Mouse (Mus musculus): ENCODE results near the gene Rfx6. TPM values are rescaled to one million over a fixed set of nuclear protein-coding genes. Genes with fewer than 3 reads are reported as not detected.

The Rfx6 gene
- polyA plus RNA-seq (2012; ENCODE audit: low replicate concordance) = not detected in 2 replicates

DNA sequence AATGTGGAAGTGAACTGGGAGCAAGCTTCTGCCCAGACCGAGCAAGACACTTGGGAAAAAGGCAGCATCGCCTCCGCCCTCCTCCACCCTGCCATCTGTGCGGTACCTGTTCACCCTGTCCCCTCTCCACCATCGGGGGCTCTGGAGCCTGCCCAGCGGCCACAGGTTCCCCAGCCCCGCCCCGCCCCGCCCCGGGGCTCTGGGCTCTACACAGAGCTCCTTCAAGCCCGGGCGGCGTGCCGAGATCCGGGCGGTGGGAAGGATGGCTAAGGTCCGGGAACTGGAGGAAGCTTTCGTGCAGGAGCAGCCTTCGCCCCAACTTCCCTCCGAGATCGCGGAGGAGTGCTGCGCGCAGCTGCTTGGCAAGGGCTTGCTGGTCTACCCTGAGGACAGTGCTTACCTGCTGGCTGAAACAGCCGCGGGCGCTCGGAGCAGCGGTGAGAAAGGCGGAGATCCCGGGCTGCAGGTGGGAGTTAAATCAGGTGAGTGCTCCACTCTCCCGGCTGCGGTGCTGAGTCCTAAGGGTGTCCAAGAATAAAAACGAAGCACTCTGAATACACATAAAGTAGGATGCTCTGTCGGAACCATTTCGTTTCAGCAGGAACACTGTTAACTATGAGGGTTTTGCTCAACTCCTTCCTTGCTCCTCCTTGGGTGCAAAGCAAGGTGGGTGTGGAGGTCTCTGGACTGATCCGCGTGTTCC, at the start of gene Rfx6:
Gene Rfx6, plus strand, starts transcription at position 209 of the 703 bp plus-strand sequence.

DNA sequence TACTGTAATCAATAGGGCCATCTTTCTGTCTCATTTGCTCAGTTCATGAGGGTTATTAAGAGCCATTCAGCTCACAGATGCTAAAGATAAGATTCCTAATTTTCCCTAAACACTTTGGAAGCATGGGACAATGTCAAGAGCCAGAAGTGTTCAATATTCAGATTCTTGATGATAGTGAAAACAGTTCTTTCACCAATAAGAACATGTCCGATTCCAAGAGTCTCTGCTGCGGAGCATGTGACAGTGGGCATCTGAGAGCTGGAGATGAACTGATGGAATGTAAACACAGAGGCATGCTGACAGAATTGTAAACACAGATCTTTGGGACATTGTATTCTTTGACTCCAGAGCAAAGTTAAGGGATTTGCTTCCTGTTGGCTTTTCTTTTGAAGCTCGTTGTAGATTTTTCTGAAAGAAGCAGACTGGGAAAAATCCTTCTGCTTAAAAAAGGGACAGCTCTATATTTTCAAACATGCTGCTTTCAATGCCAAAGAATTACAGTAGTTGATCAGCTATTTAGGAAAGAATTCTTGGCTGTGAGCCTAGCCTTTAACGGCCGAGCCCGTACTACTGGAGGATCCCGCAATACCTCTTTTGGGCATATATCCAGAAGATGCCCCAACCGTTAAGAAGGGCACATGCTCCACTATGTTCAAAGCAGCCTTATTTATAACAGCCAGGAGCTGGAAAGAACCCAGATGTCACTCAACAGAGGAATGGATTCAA, 46.0 kb upstream of the Rfx6 start, which contains the start of gene Gprc6a:
Gene Gprc6a, minus strand, starts transcription at position 51 of the 726 bp plus-strand sequence.

Other genes starting within 250 kb of the Rfx6 start
- gene Gm49339, start 197.1 kb upstream of the Rfx6 start, polyA plus RNA-seq (2012; ENCODE audit: low replicate concordance) = 2.2 and 3.5 TPM in 2 replicates
- 4.9 and 17.4 TPM in 2 replicates for gene Lilr4b, start 197.1 kb upstream of the Rfx6 start, polyA plus RNA-seq (2012; ENCODE audit: low replicate concordance)
- 6.1 and 10.2 TPM in 2 replicates for gene Lilrb4a, start 186.8 kb upstream of the Rfx6 start, polyA plus RNA-seq (2012; ENCODE audit: low replicate concordance)
- gene Fam162b, start 87.2 kb upstream of the Rfx6 start, polyA plus RNA-seq (2012; ENCODE audit: low replicate concordance) = not detected in 2 replicates
- not detected in 2 replicates for gene Gprc6a, start 46.3 kb upstream of the Rfx6 start, polyA plus RNA-seq (2012; ENCODE audit: low replicate concordance)